Mouse (Mus musculus) megakaryocyte, embryonic 14.5 days (primary cell): ENCODE measurements around the gene Eif4ebp2. TPM values are rescaled to one million over a fixed set of nuclear protein-coding genes. Genes with fewer than 3 reads are reported as not detected.

Source experiments
- H3K27me3 ChIP-seq: replicated peaks from 2 replicates; pipeline ENCODE3; 2012; ENCODE audit warnings: inconsistent platforms
- H3K36me3 ChIP-seq: replicated peaks from 2 replicates; pipeline ENCODE3; 2012; ENCODE audit warnings: low read length, inconsistent platforms, mixed read lengths
- H3K4me1 ChIP-seq: 2 replicates; pipeline ENCODE4 v1.6.1; 2012; ENCODE audit warnings: inconsistent platforms
- H3K4me3 ChIP-seq: replicated peaks from 2 replicates; pipeline ENCODE3; 2012; ENCODE audit warnings: moderate library complexity, mild to moderate bottlenecking, inconsistent platforms
- H3K9me3 ChIP-seq: 2 replicates; pipeline ENCODE4 v1.6.1; 2012; ENCODE audit warnings: inconsistent platforms
- FLI1 ChIP-seq: IDR thresholded peaks from 2 replicates; pipeline ENCODE4 v1.6.1; 2012; ENCODE audit warnings: low read length, inconsistent platforms, mixed read lengths
- GATA1 ChIP-seq: IDR thresholded peaks from 3 replicates; pipeline ENCODE4 v1.6.1; 2012; ENCODE audit warnings: mixed read lengths, low read length, inconsistent platforms, borderline replicate concordance
- polyA plus RNA-seq: library from polyadenylated mRNA; stranded (reverse); fragments of >175 nt; gene quantifications from 2 replicates; pipeline ENCODE4 v1.2.3, GENCODE M21; 2012; ENCODE audit warnings: low replicate concordance; ENCODE audit not compliant: insufficient read depth

The Eif4ebp2 gene
- polyA plus RNA-seq, 1 experiment: 24.5 TPM

DNA sequence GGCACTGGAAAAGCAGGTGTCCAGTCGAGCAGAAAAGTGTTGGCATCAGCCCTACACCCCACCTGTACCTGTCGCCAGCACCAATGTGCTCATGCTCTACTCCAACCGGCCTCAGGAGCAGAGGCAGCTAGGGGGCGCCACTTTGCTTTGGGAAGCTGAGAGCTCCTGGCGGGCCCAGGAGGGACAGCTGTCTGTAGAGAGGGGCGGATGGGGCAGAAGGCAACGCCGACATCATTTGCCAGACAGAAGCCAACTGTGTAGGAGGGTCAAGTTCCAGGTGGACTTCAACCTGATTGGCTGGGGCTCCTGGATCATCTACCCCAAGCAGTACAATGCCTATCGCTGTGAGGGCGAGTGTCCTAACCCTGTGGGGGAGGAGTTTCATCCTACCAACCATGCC lies 29.2 kb downstream of the Eif4ebp2 start:
- TF ChIP-seq FLI1: no peak
- no peak for TF ChIP-seq GATA1
- Histone ChIP-seq H3K4me1 (peaks cover 35% of the 10 kb centered on the region), H3K36me3 (peaks cover 10% of the 10 kb centered on the region), H3K4me3 (no peak overlapping the region), H3K27me3 (peaks cover 39% of the 10 kb centered on the region), H3K9me3 (peaks cover 2% of the 10 kb centered on the region; the same call in 1 of the 2 replicates)

DNA sequence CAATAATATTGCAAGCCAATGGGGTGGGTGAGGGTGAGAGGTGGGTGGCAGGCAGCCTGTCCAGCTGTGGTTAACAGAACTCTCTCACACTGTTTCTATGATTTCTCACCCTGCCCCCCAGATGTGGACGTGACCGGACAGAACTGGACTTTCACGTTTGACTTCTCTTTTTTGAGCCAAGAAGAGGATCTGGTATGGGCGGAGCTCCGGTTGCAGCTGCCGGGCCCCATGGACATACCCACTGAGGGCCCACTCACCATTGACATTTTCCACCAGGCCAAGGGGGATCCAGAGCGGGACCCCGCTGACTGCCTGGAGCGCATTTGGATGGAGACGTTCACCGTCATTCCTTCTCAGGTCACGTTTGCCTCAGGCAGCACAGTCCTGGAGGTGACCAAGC lies 29.6 kb downstream of the Eif4ebp2 start:
- H3K4me3 ChIP-seq: no peak overlapping the region
- H3K9me3 ChIP-seq: peaks cover 3% of the 10 kb centered on the region; the same call in 1 of the 2 replicates
- H3K36me3 ChIP-seq: peaks cover 7% of the 10 kb centered on the region
- peaks cover 39% of the 10 kb centered on the region for H3K4me1 ChIP-seq
- H3K27me3 ChIP-seq: peaks cover 43% of the 10 kb centered on the region
- no peak for TF ChIP-seq GATA1
- no peak for TF ChIP-seq FLI1

DNA sequence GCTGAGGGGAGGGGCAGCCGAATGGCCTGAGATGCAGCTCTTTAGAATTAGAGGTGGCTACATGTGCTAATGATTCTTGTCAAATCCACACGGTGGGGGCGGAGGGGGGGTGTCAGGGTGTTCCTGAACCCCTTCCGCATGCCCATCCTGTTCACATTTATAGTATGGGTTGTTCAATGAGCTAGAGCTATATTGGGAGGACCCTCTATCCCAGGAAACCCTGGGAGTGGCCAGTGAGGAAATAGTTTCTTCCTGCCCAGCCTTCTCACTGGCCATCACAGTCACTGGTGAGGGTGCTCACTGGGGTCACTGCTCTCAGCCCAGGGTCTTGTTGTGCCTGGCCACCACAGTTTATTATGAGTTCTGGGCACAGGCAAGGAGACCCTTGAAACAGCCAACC lies 32.5 kb downstream of the Eif4ebp2 start:
- Histone ChIP-seq H3K4me3 (peak overlapping the region; percentile 1), H3K27me3 (peaks cover 66% of the 10 kb centered on the region), H3K36me3 (no peaks in the 10 kb centered on the region), H3K4me1 (peaks cover 33% of the 10 kb centered on the region), H3K9me3 (peaks cover 4% of the 10 kb centered on the region; the same call in 1 of the 2 replicates)
- TF ChIP-seq GATA1: no peak
- TF ChIP-seq FLI1: no peak

DNA sequence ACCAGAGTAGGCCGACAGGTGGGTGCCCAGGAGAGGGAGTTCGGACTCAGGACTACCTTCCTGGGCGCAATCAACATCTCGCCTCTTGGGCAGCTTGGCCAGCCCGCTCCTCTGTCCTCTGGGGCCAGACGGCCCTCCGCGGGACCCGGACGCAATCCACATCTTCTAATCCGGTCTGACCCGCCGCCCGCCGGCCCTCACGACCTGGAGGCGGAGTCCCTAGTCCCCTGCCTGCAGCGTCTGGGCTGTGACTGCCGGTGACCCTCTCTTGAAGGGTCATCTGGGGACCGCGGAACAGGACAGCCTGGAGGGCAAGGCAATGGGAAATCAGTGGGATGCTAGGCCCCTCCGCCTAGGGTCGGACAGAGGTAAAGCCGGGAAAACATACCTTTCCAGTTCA lies 33.3 kb downstream of the Eif4ebp2 start:
- Histone ChIP-seq H3K27me3 (peaks cover 66% of the 10 kb centered on the region), H3K36me3 (no peaks in the 10 kb centered on the region), H3K4me1 (peaks cover 31% of the 10 kb centered on the region), H3K9me3 (peaks cover 9% of the 10 kb centered on the region; the same call in 1 of the 2 replicates), H3K4me3 (no peak overlapping the region)
- TF ChIP-seq FLI1 (no peak), GATA1 (no peak)

DNA sequence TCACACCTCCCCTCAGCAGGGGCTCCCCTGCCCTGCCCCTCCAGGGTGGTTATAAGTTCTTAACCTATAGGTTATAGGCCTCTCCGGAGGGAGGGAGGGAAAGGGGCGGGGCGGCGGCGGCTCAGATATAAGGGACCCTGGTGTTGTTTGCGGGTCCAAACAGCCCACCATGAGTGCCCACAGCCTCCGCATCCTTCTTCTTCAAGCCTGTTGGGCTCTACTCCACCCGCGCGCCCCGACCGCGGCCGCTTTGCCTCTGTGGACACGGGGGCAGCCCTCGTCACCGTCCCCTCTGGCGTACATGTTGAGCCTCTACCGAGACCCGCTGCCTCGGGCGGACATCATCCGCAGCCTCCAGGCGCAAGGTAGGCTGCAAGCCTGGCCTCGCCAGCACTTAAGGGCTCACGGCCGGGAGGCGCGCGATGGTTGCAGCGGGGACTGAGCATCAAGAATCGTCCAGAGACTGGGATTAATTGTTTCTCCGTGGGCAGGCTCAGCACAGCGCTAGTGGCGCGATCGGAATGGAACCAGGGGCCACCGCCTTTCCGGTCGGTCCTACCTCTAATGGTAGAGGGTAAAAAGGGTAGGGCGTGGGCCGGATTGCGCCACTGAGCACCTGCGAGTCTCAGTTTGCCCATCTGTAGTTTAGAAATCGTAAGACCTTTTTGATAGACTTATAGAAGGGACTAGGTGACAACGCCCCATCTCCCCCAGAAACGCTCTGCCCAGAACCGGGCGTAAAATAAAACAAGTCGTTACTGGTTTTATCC lies 34.1 kb downstream of the Eif4ebp2 start:
- Histone ChIP-seq H3K36me3 (no peaks in the 10 kb centered on the region), H3K9me3 (peaks cover 9% of the 10 kb centered on the region; the same call in 1 of the 2 replicates), H3K4me3 (peak overlapping the region; percentile 87), H3K27me3 (peaks cover 63% of the 10 kb centered on the region), H3K4me1 (peaks cover 35% of the 10 kb centered on the region)
- no peak for TF ChIP-seq FLI1
- TF ChIP-seq GATA1: no peak

DNA sequence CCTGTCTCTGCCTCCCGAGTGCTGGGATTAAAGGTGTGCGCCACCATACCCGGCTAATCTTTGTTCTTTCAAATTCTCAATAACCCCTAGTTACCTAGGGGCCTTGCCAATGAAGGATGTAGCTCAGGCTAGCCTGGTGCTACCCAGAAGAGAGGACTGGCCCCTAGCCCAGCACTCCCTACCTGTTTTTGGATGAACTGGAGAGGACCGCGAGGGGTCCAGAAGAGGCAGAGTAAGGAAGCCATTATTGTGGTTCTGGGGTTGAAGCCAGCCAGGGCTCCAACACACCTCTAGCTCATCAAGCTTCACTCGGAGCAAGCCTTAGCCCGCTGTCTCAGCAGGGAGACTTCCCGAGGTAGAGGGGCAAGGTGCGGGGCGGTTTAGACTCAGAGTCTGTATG lies 34.8 kb downstream of the Eif4ebp2 start, which contains the start of gene Nodal:
Nodal (plus strand) TSS at position 301 of the 400 bp plus-strand sequence.
- TF ChIP-seq FLI1: no peak
- no peak for TF ChIP-seq GATA1
- peaks cover 58% of the 10 kb centered on the region for H3K27me3 ChIP-seq
- H3K36me3 ChIP-seq: no peaks in the 10 kb centered on the region
- peaks cover 9% of the 10 kb centered on the region; the same call in 1 of the 2 replicates for H3K9me3 ChIP-seq
- H3K4me3 ChIP-seq: peak within 1 kb of the TSS; percentile 87
- H3K4me1 ChIP-seq: peaks cover 42% of the 10 kb centered on the region

DNA sequence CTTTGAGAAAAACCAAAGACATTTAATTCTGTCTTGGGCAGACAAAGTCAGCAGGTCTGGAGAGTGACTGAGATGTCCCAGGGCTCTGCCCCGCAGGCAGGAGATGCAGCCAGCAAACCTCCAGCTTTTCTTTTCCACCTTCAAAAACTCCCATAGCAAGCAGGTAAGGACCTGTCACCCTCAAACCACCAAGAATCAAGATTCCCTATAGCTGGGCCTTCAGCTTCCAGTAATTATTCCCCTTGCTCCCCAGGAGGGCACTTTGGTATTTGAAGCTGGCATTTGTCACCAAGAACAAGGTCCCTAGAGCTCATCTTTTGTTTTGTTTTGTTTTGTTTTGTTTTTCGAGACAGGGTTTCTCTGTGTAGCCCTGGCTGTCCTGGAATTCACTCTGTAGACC lies 35.4 kb downstream of the Eif4ebp2 start:
- peaks cover 43% of the 10 kb centered on the region for H3K4me1 ChIP-seq
- H3K4me3 ChIP-seq: no peak overlapping the region
- TF ChIP-seq GATA1 (no peak), FLI1 (no peak)
- H3K36me3 ChIP-seq: no peaks in the 10 kb centered on the region
- H3K9me3 ChIP-seq: peaks cover 9% of the 10 kb centered on the region; the same call in 1 of the 2 replicates
- peaks cover 57% of the 10 kb centered on the region for H3K27me3 ChIP-seq

DNA sequence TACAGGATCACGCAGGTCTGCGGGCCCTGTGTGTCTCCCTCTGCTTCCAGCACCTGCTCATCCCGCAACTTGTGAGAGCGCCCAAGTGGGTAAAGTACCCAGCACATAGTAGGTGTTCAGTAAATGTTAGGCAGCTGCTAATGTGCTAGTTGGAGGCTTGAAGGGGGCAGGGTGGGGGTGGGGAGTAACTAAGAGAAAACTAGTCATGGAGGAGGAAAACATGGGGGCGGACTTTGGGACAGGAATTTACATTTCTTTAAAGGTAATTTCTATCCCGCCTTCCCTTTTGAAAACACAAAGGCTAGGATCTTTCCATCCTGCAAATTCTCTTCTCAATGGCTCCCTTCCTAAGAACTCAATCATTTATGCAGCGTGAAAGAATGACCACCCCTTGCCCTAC lies 35.9 kb downstream of the Eif4ebp2 start:
- Histone ChIP-seq H3K4me3 (no peak overlapping the region), H3K9me3 (peaks cover 9% of the 10 kb centered on the region; the same call in 1 of the 2 replicates), H3K36me3 (no peaks in the 10 kb centered on the region), H3K4me1 (peaks cover 43% of the 10 kb centered on the region), H3K27me3 (peaks cover 60% of the 10 kb centered on the region)
- TF ChIP-seq GATA1 (no peak), FLI1 (no peak)

DNA sequence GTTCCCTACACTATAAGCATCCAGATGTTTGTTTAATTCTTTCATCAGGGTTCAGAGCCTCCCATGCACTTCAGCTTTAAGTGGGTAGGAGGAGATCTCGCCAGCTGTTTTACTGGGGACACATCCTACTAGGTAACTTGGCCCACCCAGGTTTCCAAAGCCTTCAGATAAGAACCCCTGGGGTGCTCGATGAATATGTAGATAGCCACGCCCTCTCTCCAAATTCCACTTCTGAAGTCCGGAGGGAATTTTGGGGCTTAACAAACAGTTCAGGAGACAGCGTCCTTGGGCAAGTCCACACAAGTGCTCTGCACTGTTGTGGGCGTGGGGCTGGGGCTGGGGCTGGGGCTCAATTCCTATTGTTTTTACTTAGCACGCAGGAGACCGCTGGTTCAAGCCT lies 36.6 kb downstream of the Eif4ebp2 start:
- no peaks in the 10 kb centered on the region for H3K36me3 ChIP-seq
- H3K4me3 ChIP-seq: no peak overlapping the region
- H3K27me3 ChIP-seq: peaks cover 62% of the 10 kb centered on the region
- peaks cover 43% of the 10 kb centered on the region for H3K4me1 ChIP-seq
- peaks cover 9% of the 10 kb centered on the region; the same call in 1 of the 2 replicates for H3K9me3 ChIP-seq
- TF ChIP-seq GATA1 (no peak), FLI1 (no peak)

DNA sequence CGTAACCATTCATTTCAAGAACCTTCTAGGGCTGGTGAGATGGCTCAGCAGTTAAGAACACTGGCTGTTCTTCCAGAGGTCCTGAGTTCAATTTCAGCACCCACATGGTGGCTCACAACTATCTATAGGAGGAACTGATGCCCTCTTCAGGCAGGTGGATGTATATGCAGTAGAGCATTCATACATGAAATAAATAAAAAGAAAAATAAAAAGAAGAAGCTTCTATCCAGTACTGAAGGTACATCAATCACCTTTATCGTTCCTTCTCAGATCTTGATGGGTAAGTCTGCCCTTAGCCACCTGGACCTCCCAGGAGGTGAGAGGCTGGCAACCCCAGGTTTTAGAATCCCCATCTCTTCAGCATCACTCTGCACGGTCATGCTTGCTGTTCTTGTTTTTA lies 37.2 kb downstream of the Eif4ebp2 start:
- Histone ChIP-seq H3K36me3 (no peaks in the 10 kb centered on the region), H3K4me3 (no peak overlapping the region), H3K27me3 (peaks cover 58% of the 10 kb centered on the region), H3K9me3 (peaks cover 9% of the 10 kb centered on the region; the same call in 1 of the 2 replicates), H3K4me1 (peaks cover 39% of the 10 kb centered on the region)
- TF ChIP-seq FLI1 (no peak), GATA1 (no peak)
